Mouse (Mus musculus) bone marrow macrophage, adult 2 months (primary cell): ENCODE data around the gene Ppp5c. TPM values are rescaled to one million over a fixed set of nuclear protein-coding genes. Genes with fewer than 3 reads are reported as not detected.

Experiments used
- H3K27ac ChIP-seq: 2 replicates; pipeline ENCODE4 v1.5.1; 2012; ENCODE audit warnings: low read depth, low read length; ENCODE audit not compliant: insufficient read depth
- H3K4me1 ChIP-seq: 2 replicates; pipeline ENCODE4 v1.6.1; 2012; ENCODE audit warnings: low read length; ENCODE audit not compliant: control insufficient read depth, insufficient read depth
- H3K4me3 ChIP-seq: 2 replicates; pipeline ENCODE4 v1.5.1; 2012; ENCODE audit warnings: mild to moderate bottlenecking, low read length, moderate library complexity; ENCODE audit not compliant: insufficient read depth
- CTCF ChIP-seq: IDR thresholded peaks from 2 replicates; pipeline ENCODE4 v1.5.1; 2012; ENCODE audit warnings: low read depth, mild to moderate bottlenecking, low read length, moderate library complexity
- POLR2A ChIP-seq: IDR thresholded peaks from 2 replicates; pipeline ENCODE4 v1.6.1; 2012; ENCODE audit warnings: mild to moderate bottlenecking, low read depth, low read length, borderline replicate concordance
- polyA plus RNA-seq: library from polyadenylated mRNA; stranded (reverse); fragments of >200 nt; gene quantifications from 2 replicates; pipeline ENCODE4 v1.2.4, GENCODE M21; 2012; ENCODE audit not compliant: missing spikeins, insufficient read depth, insufficient read length

Ppp5c gene
- polyA plus RNA-seq, 1 experiment: 83.1 TPM

DNA sequence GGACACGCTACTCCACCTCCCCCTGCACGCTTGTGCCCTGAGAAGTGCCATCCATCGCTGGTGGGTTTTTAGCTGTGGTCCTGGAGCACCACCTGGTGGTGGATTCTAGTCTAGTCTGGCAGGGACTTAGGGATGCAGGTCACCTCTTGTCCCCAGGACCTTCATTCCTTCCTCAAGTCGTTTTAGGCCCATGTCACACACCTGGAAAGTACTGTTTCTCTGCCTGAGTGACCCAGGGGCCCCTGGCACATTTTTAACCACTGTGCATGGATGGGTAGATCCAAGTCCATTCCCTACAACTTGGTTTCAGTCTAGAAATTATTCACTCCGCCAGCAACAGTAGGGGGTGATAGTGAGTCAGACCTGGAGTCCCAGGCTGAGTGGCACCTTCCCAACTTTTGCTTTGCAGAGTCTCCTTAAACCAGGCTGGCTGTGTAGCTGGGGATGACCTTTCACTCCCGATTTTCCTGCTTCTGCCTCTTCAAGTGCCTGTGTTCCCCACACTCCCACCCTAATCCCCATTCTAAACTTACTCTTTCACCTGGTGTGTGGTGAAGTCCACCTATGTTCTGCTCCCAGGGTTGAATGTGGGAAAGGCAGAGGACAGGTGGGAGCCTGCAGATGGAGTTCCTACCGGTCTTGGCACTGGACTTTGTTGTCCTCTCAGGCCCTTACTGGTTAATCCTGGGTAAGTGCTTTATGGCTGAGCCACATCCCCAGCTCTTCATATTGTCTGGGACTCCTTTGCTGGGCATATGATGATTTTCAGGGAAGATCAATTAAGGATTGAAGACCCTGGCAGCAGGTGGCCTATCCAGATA lies 25.1 kb downstream of the Ppp5c start:
- Histone ChIP-seq H3K4me1 (peaks cover 15% of the 10 kb centered on the region), H3K4me3 (no peak overlapping the region), H3K27ac (no peak overlapping the region; the same call in 1 of the 2 replicates)
- TF ChIP-seq CTCF (peak; percentile 67), POLR2A (no peak)

DNA sequence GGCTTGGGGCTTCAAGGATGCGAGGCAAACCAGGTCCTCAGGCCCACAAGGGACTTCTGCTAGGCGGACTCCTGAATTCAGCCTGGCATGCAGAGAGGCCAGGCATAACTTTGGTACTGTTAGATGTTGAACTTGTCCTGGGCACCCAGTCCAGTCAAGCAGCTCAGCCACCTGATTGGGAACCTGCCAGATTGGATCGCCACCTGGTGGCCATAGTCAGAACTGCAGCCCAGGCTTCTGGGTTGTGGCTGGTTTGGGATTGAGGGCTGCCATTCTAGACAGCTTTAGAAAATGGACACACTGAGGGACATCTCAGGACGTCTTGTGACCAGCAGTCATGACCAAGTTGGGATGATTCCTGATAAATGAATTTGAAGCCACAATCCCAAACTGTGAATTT lies 28.1 kb downstream of the Ppp5c start:
- peak; percentile 95 for TF ChIP-seq CTCF
- TF ChIP-seq POLR2A: no peak
- H3K27ac ChIP-seq: no peak overlapping the region
- H3K4me1 ChIP-seq: peaks cover 15% of the 10 kb centered on the region
- no peak overlapping the region for H3K4me3 ChIP-seq

DNA sequence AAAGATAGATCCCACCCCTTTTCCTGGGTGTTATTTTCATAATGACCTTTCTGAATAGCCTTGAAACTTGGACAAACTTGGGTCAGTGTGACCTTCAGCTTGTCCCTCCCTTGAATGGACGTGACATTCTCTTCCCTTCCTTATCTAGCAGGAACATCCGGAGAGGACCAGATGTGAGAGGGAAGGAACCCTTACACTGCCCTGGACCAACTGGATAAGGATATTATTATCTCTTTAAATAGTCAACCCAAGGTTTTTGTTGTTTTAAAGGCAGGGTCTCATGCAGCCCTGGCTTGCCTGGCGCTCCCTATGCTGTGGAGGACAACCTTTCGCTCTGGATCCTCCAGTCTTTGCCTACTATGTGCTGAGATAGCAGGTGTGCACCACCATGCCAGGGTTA lies 28.5 kb downstream of the Ppp5c start:
- Histone ChIP-seq H3K4me1 (peaks cover 15% of the 10 kb centered on the region), H3K27ac (no peak overlapping the region), H3K4me3 (no peak overlapping the region)
- TF ChIP-seq CTCF (no peak), POLR2A (no peak)

GRCm38 (mm10) chr7:16995345-16995744 lies 32.4 kb downstream of the Ppp5c start:
- no peak overlapping the region for H3K27ac ChIP-seq
- no peaks in the 10 kb centered on the region for H3K4me1 ChIP-seq
- TF ChIP-seq CTCF (no peak), POLR2A (no peak)
- no peak overlapping the region for H3K4me3 ChIP-seq

GRCm38 (mm10) chr7:16994400-16994799 lies 33.3 kb downstream of the Ppp5c start:
- H3K4me3 ChIP-seq: no peak overlapping the region
- no peaks in the 10 kb centered on the region for H3K4me1 ChIP-seq
- H3K27ac ChIP-seq: no peak overlapping the region
- no peak for TF ChIP-seq POLR2A
- no peak for TF ChIP-seq CTCF

- Histone ChIP-seq H3K4me1 (no peaks in the 10 kb centered on the region), H3K27ac (no peak overlapping the region), H3K4me3 (no peak overlapping the region)
- TF ChIP-seq POLR2A (no peak), CTCF (no peak)
Measured at GRCm38 (mm10) chr7:16993651-16994399, 33.9 kb downstream of the Ppp5c start.

- Histone ChIP-seq H3K27ac (no peak within 1 kb of the TSS), H3K4me3 (no peak within 1 kb of the TSS), H3K4me1 (no peaks in the 10 kb centered on the region)
- TF ChIP-seq POLR2A (no peak), CTCF (no peak)
Measured at GRCm38 (mm10) chr7:16992451-16992807, 35.3 kb downstream of the Ppp5c start, which contains the start of gene Ccdc8. Gene Ccdc8 (plus strand): TSS chr7:16992708.

DNA sequence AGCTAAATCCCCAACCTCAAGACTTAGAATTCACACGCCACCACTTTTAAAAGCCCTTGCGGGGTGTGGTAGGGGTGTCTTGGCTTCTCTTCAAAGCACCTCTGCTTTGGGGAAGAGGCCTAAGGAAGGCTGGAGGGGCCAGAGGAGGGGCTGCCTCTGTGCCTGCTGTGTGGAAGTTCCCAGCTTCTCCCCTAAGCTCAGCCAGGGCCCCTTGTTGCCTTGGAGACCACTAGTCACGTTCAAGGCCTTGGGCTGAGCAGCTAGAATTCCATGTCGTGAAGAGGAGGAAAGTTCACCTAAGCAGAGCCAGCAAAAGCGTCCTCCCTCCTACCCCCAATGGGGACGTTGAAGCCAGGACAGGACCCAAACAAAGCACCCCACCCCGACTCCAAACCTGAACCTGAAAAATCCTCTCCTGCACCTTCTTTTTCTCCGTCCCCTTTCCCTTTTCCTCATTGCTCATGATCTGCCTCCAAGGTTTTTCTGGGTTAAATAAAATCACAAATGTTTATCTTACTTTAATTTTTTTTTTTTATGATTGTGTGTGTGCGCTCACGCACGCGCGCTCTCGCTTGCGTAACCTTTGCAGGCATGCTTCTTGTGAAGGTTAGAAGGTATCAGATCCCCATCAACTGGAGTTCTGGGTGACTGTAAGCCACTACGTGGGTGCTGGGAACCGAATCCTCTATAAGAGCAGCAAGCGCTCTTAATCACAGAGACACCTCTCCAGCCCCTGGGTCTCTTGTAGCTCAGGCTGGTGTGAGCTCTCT lies 35.9 kb downstream of the Ppp5c start:
- TF ChIP-seq CTCF (no peak), POLR2A (no peak)
- Histone ChIP-seq H3K4me1 (no peaks in the 10 kb centered on the region), H3K4me3 (no peak overlapping the region), H3K27ac (no peak overlapping the region)

DNA sequence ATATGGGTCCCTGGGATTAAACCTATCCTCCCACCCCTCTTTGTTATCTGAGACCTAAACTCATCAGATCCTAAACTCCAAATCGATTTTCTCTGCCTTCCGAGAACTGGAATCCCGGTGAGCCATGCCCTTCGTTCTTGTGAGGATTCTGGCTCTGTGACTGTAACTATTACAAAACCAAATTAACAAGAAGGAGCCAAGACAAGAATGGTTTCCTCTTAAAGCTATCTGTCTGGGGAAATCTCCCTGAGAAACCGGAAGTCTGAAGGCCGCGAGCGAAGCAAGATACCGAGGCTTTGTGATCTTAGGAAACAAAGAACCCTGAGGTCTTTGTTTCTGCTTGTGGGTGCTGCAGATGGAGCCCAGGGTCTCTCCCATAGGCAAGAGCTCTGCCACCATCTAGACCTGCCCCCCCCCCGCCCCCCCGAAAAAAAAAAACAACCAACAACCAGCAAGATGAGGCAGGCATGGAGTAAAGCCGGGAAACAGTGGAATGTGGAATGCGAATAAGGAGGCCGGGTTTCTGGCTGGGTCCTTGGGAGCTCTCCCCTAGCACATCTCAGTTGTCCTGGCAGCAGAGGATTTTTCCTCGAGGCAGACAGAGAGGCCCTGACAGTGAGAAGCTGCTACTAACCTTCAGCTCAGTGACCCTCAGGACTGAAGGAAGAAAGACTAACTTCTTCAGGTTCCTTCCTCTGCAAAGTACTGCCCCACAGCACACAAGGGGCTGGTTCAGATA lies 37.5 kb downstream of the Ppp5c start:
- no peak for TF ChIP-seq POLR2A
- no peak for TF ChIP-seq CTCF
- Histone ChIP-seq H3K4me3 (no peak overlapping the region), H3K4me1 (no peaks in the 10 kb centered on the region), H3K27ac (no peak overlapping the region)
